Mouse (Mus musculus) heart, postnatal 10 days (tissue): ENCODE data around the gene 2610528J11Rik. TPM values are rescaled to one million over a fixed set of nuclear protein-coding genes. Genes with fewer than 3 reads are reported as not detected.

Source experiments
- total RNA-seq, 2 experiments: library from RNA; stranded (reverse); gene quantifications; 2 replicates each; pipeline ENCODE4 v1.2.3; 2021

2610528J11Rik gene
- total RNA-seq, 2 experiments from 2014 or later = not detected

Other genes starting within 250 kb of the 2610528J11Rik start
- gene Ptprf, start 235.6 kb upstream of the 2610528J11Rik start, total RNA-seq = 10 to 100 TPM; 22.6 to 29.3 TPM
- gene Szt2, start 117.7 kb upstream of the 2610528J11Rik start, total RNA-seq = 10 to 100 TPM; 12.8 to 12.9 TPM
- 10 to 100 TPM; 44.3 to 46.2 TPM for gene Med8, start 117.7 kb upstream of the 2610528J11Rik start, total RNA-seq
- gene Elovl1, start 98.9 kb upstream of the 2610528J11Rik start, total RNA-seq = 10 to 100 TPM; 37.5 to 37.7 TPM
- gene Cdc20, start 89.6 kb upstream of the 2610528J11Rik start, total RNA-seq = 10 to 100 TPM; 24.9 to 25.3 TPM
- under 1 TPM; 0.12 to 0.34 TPM for gene Mpl, start 69.5 kb upstream of the 2610528J11Rik start, total RNA-seq
- gene Tie1, start 36.9 kb upstream of the 2610528J11Rik start, total RNA-seq = 100 to 1,000 TPM; 114 to 120 TPM
- under 1 TPM in 1 of 2 experiments, not detected in 1; 0.12 TPM for gene Tmem125, start 17.0 kb downstream of the 2610528J11Rik start, total RNA-seq
- under 1 TPM; 0.07 to 0.17 TPM for gene Cfap57, start 93.8 kb downstream of the 2610528J11Rik start, total RNA-seq
- 10 to 100 TPM; 39.8 to 49.6 TPM for gene Ebna1bp2, start 93.8 kb downstream of the 2610528J11Rik start, total RNA-seq
- gene Olfr62, start 132.0 kb downstream of the 2610528J11Rik start, total RNA-seq = not detected
- gene Olfr1342, start 165.8 kb downstream of the 2610528J11Rik start, total RNA-seq = not detected
- gene Olfr1341, start 176.5 kb downstream of the 2610528J11Rik start, total RNA-seq = not detected
- not detected for gene Olfr1340, start 193.1 kb downstream of the 2610528J11Rik start, total RNA-seq
- gene Olfr1339, start 205.2 kb downstream of the 2610528J11Rik start, total RNA-seq = not detected
- gene Olfr1338, start 231.7 kb downstream of the 2610528J11Rik start, total RNA-seq = not detected